Mouse (Mus musculus): ENCODE data around the gene Mtch1. TPM values are rescaled to one million over a fixed set of nuclear protein-coding genes. Genes with fewer than 3 reads are reported as not detected.

Gene Mtch1
- total and polyA plus RNA-seq, 3 experiments, result 143 to 233 (median 147) TPM

DNA sequence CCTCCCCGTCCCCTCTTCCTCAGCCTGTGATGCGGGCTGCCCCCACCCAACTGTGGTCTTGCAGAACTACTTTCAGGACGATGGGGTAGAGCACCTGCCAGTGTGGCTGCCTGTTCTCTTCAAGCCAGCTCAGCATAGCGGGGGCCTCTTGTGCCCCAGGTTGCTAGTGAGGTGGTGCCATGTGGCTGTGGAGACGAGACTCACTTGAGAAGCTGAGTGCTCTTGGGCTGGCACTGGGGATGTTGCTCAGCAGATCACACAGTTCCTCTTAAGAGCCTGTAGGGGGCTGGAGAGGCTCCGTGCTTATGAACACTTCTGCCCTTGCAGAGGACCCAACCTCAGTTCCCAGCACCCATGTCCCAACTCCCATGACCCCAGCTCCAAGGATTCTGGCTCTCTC lies 49.9 kb downstream of the Mtch1 start:
- Histone ChIP-seq H3K79me2 (ENCODE audit: control insufficient read depth, insufficient read depth, low read length, poor library complexity) (no peaks in the 10 kb centered on the region), H3K27ac (ENCODE audit: control insufficient read depth, low read depth, low read length) (no peak overlapping the region), H3K36me3 (ENCODE audit: control insufficient read depth in 1 of 2, insufficient read depth in 2 of 2, low read length in 2 of 2) (peaks cover 2 to 10% of the 10 kb centered on the region in 2 experiments; a peak in 3 of 4 replicates), H3K4me3 (ENCODE audit: control insufficient read depth in 1 of 2, insufficient read depth in 1 of 2, low read depth in 2 of 2, low read length in 2 of 2) (no peak overlapping the region), H3K9me3 (replicated peaks; ENCODE audit: insufficient read depth, low read length) (no peaks in the 10 kb centered on the region), H3K4me1 (ENCODE audit: control insufficient read depth in 1 of 2, insufficient read depth in 2 of 2, low read length in 2 of 2) (peaks cover 0 to 2% of the 10 kb centered on the region in 2 experiments; a peak in 1 of 4 replicates), H3K27me3 (ENCODE audit: control insufficient read depth in 1 of 2, insufficient read depth in 2 of 2, low read length in 2 of 2) (no peaks in the 10 kb centered on the region), H3K9ac (ENCODE audit: control insufficient read depth, low read depth, low read length, poor library complexity, severe bottlenecking) (no peak overlapping the region)
- TF ChIP-seq MAX (IDR thresholded peaks at IDR 0.05; ENCODE audit: low read length) (no peak), GABPA (IDR thresholded peaks at IDR 0.05; ENCODE audit: low read depth, low read length) (no peak), UBTF (IDR thresholded peaks at IDR 0.05; ENCODE audit: borderline replicate concordance, insufficient read depth, low read depth, low read length) (no peak), SMC3 (IDR thresholded peaks at IDR 0.05; ENCODE audit: low read depth, low read length) (no peak), ZNF384 (IDR thresholded peaks at IDR 0.05; ENCODE audit: low read depth, low read length) (no peak), ETS1 (IDR thresholded peaks at IDR 0.05; ENCODE audit: low read depth, low read length) (no peak), CTCF (IDR thresholded peaks at IDR 0.05 in 2 of 3, conservative IDR thresholded peaks at IDR 0.05 in 1 of 3; ENCODE audit: control insufficient read depth in 1 of 3, insufficient read depth in 1 of 3, low read depth in 2 of 3, low read length in 3 of 3, poor library complexity in 1 of 3, severe bottlenecking in 1 of 3) (peak in 1 of 3 experiments; percentile 24; a peak in 1 of 6 replicates)
- peak; percentile 48 for DNase-seq (ENCODE audit: low read depth, low spot score)

DNA sequence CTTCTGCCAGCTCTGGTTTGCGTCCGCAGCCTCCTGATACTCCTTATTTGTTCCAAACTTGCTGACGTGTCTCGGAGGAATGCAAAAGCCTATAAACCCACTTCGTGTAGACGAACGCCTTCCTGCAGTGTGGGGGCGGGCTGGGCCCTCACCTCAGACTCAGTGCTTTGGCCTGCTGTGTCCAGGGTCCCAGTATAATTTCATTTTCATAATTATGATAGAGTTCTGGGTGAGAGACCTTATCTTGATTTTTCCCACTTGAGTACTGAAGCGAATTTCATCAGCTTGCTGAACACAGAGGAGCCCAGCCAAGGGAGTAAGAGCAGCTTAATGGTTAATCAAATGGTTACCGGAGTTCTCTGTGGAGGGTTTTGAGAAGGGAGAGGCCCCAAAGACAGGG lies 50.4 kb downstream of the Mtch1 start:
- Histone ChIP-seq H3K36me3 (ENCODE audit: control insufficient read depth in 1 of 2, insufficient read depth in 2 of 2, low read length in 2 of 2) (peaks cover 3 to 10% of the 10 kb centered on the region in 2 experiments; a peak in 3 of 4 replicates), H3K27me3 (ENCODE audit: control insufficient read depth in 1 of 2, insufficient read depth in 2 of 2, low read length in 2 of 2) (no peaks in the 10 kb centered on the region), H3K27ac (ENCODE audit: control insufficient read depth, low read depth, low read length) (no peak overlapping the region), H3K9ac (ENCODE audit: control insufficient read depth, low read depth, low read length, poor library complexity, severe bottlenecking) (no peak overlapping the region), H3K79me2 (ENCODE audit: control insufficient read depth, insufficient read depth, low read length, poor library complexity) (no peaks in the 10 kb centered on the region), H3K4me1 (ENCODE audit: control insufficient read depth in 1 of 2, insufficient read depth in 2 of 2, low read length in 2 of 2) (peaks cover 0 to 2% of the 10 kb centered on the region in 2 experiments; a peak in 1 of 4 replicates), H3K9me3 (replicated peaks; ENCODE audit: insufficient read depth, low read length) (no peaks in the 10 kb centered on the region), H3K4me3 (ENCODE audit: control insufficient read depth in 1 of 2, insufficient read depth in 1 of 2, low read depth in 2 of 2, low read length in 2 of 2) (no peak overlapping the region)
- DNase-seq (ENCODE audit: low read depth, low spot score), result no peak
- no peak for TF ChIP-seq POLR2AphosphoS2 (IDR thresholded peaks at IDR 0.05; ENCODE audit: low read length)
- TF ChIP-seq MEF2A (IDR thresholded peaks at IDR 0.05; ENCODE audit: extremely low read depth, insufficient replicate concordance, low read depth, low read length, poor library complexity, severe bottlenecking), result no peak
- no peak for TF ChIP-seq SMC3 (IDR thresholded peaks at IDR 0.05; ENCODE audit: low read depth, low read length)
- TF ChIP-seq TAL1 (IDR thresholded peaks at IDR 0.05; ENCODE audit: low read length), result no peak
- TF ChIP-seq RAD21 (IDR thresholded peaks at IDR 0.05; ENCODE audit: low read depth, low read length), result no peak
- no peak for TF ChIP-seq SIN3A (IDR thresholded peaks at IDR 0.05; ENCODE audit: low read length)
- TF ChIP-seq E2F4 (IDR thresholded peaks at IDR 0.05; ENCODE audit: borderline replicate concordance, low read depth, low read length), result no peak
- TF ChIP-seq MYC (IDR thresholded peaks at IDR 0.05; ENCODE audit: low read depth, low read length), result no peak
- TF ChIP-seq UBTF (IDR thresholded peaks at IDR 0.05; ENCODE audit: borderline replicate concordance, insufficient read depth, low read depth, low read length), result no peak
- no peak for TF ChIP-seq MXI1 (IDR thresholded peaks at IDR 0.05; ENCODE audit: low read depth, low read length)
- no peak for TF ChIP-seq ELF1 (IDR thresholded peaks at IDR 0.05; ENCODE audit: low read depth, low read length)
- TF ChIP-seq POLR2AphosphoS5 (IDR thresholded peaks at IDR 0.05; ENCODE audit: borderline replicate concordance, low read depth, low read length), result no peak
- TF ChIP-seq JUND (IDR thresholded peaks at IDR 0.05; ENCODE audit: low read depth, low read length), result no peak
- TF ChIP-seq CHD1 (IDR thresholded peaks at IDR 0.05; ENCODE audit: low read depth, low read length), result no peak
- no peak for TF ChIP-seq TCF12 (IDR thresholded peaks at IDR 0.05; ENCODE audit: low read depth, low read length)
- TF ChIP-seq ZKSCAN1 (IDR thresholded peaks at IDR 0.05; ENCODE audit: low read depth, low read length), result no peak
- TF ChIP-seq ZMIZ1 (IDR thresholded peaks at IDR 0.05; ENCODE audit: low read depth, low read length), result no peak
- no peak for TF ChIP-seq TBP (IDR thresholded peaks at IDR 0.05; ENCODE audit: low read depth, low read length)
- no peak for TF ChIP-seq ZC3H11A (IDR thresholded peaks at IDR 0.05; ENCODE audit: low read depth, low read length)
- no peak for TF ChIP-seq MYB (IDR thresholded peaks at IDR 0.05; ENCODE audit: low read depth, low read length)
